Mouse (Mus musculus) kidney, adult 2 months (tissue): ENCODE results near the gene Gm37240.

ENCODE experiments used
- CTCF ChIP-seq: fragments of 200-500 bp; conservative IDR thresholded peaks from 2 replicates; pipeline ENCODE4 v1.5.1; 2011; ENCODE audit warnings: low read depth, mild to moderate bottlenecking, control low read depth, low read length, moderate library complexity, mixed read lengths; ENCODE audit not compliant: insufficient read depth, insufficient read length
- POLR2A ChIP-seq: fragments of 200-500 bp; IDR thresholded peaks from one replicate; pipeline ENCODE4 v1.6.1; 2011; ENCODE audit warnings: low read depth, low read length, control low read depth

DNA sequence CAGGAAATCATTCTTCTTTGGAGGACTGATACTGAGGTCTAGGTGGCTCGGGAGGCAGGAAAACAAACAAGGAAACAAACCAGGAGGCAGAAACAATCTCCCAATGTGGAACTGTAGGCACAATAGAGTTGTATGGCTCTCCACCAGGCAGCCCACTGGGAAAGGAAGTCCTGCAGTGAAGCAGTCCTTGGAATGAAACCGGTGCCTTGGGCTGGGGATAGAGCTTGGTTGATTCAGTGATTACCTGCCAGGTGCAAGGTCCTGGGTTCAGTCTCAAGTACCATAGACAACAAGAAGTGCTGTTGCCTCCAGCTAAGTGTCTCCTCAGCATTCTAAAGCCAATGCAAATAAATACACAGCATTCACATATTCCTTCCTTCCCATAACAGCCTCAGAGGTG lies 778.1 kb downstream of the Gm37240 start:
- TF ChIP-seq POLR2A (no peak), CTCF (no peak)
